Mouse (Mus musculus) C2C12 (cell line): Measurements from ENCODE around the gene Asic2.

Experiments
- CTCF ChIP-seq: IDR thresholded peaks from one replicate; pipeline ENCODE4 v1.5.1; 2011; ENCODE audit not compliant: control insufficient read depth, insufficient read depth, insufficient read length
- MYOG ChIP-seq: IDR thresholded peaks from one replicate; pipeline ENCODE4 v1.6.1; 2011; ENCODE audit not compliant: control insufficient read depth, insufficient read length; ENCODE audit errors: extremely low read depth

GRCm38 (mm10) chr11:81132669-81133068 is 835.6 kb downstream of the Asic2 start:
- no peak for TF ChIP-seq CTCF
- TF ChIP-seq MYOG: no peak
